Mouse (Mus musculus) G1E (cell line): ENCODE data around the gene Gaa. TPM values are rescaled to one million over a fixed set of nuclear protein-coding genes. Genes with fewer than 3 reads are reported as not detected.

Source experiments
- ATAC-seq: 2 replicates; pipeline ENCODE4 v1.8.0; 2016; ENCODE audit warnings: mild to moderate bottlenecking; ENCODE audit not compliant: insufficient number of reproducible peaks, poor library complexity, low FRiP score, severe bottlenecking; ENCODE audit errors: extremely low read depth
- DNase-seq: peaks from one replicate; pipeline ENCODE4 v3.0.0; 2012; ENCODE audit warnings: low spot score
- H3K27me3 ChIP-seq: 2 replicates; pipeline ENCODE4 v1.6.1; 2012; ENCODE audit warnings: mild to moderate bottlenecking, low read length, inconsistent platforms; ENCODE audit not compliant: insufficient read depth
- H3K36me3 ChIP-seq: replicated peaks from 2 replicates; pipeline ENCODE3; 2012; ENCODE audit warnings: mild to moderate bottlenecking, inconsistent platforms
- H3K4me1 ChIP-seq: 2 replicates; pipeline ENCODE4 v1.6.1; 2012; ENCODE audit warnings: low read depth, low read length, inconsistent platforms, mixed read lengths; ENCODE audit not compliant: insufficient read depth
- H3K4me3 ChIP-seq: 2 replicates; pipeline ENCODE4 v1.5.1; 2012; ENCODE audit warnings: low read depth, mild to moderate bottlenecking, inconsistent platforms, low read length, moderate library complexity, mixed read lengths
- H3K9me3 ChIP-seq: replicated peaks from 2 replicates; pipeline ENCODE4 v1.6.1; 2012; ENCODE audit warnings: inconsistent platforms
- CTCF ChIP-seq: IDR thresholded peaks from 2 replicates; pipeline ENCODE4 v1.5.1; 2012; ENCODE audit warnings: low read depth, low read length, inconsistent platforms, mixed read lengths
- GATA1 ChIP-seq: IDR thresholded peaks from 2 replicates; pipeline ENCODE4 v1.6.1; 2012; ENCODE audit warnings: borderline replicate concordance, low read length, inconsistent platforms, mixed read lengths
- GATA2 ChIP-seq: IDR thresholded peaks from 2 replicates; pipeline ENCODE4 v1.6.1; 2012; ENCODE audit warnings: low read depth, low read length, inconsistent platforms, borderline replicate concordance
- POLR2AphosphoS5 ChIP-seq: IDR thresholded peaks from 2 replicates; pipeline ENCODE4 v1.6.1; 2012; ENCODE audit warnings: low read depth, low read length, inconsistent platforms; ENCODE audit not compliant: insufficient replicate concordance
- TAL1 ChIP-seq: conservative IDR thresholded peaks from 2 replicates; pipeline ENCODE4 v1.6.1; 2012; ENCODE audit warnings: low read depth, low read length, inconsistent platforms, mixed read lengths
- polyA plus RNA-seq: library from polyadenylated mRNA; stranded (reverse); fragments of >175 nt; gene quantifications from 2 replicates; pipeline ENCODE4 v1.2.3, GENCODE M21; 2012
- total RNA-seq, 2 experiments: library from RNA; stranded (forward) in 1 of 2; stranded (reverse) in 1 of 2; fragments of 200-1000 nt in 1 of 2; fragments of >200 nt in 1 of 2; fragmentation: Nextera tagmentation in 1 of 2; gene quantifications; 2 replicates each; pipeline ENCODE4 v1.2.3; 2014 to 2017

Gaa gene
- total and polyA plus RNA-seq, 3 experiments, result 27.5 to 102 (median 59.7) TPM

- H3K36me3 ChIP-seq, result no peaks in the 10 kb centered on the region
- no peak overlapping the region for H3K4me3 ChIP-seq
- no peaks in the 10 kb centered on the region for H3K9me3 ChIP-seq
- DNase-seq (no peak), ATAC-seq (no peak)
- TF ChIP-seq GATA1 (no peak), GATA2 (no peak)
- no peaks in the 10 kb centered on the region for H3K4me1 ChIP-seq
- peaks cover 50% of the 10 kb centered on the region for H3K27me3 ChIP-seq
Observed at GRCm38 (mm10) chr11:119314252-119314936, 46.7 kb downstream of the Gaa start.

- H3K4me1 ChIP-seq, result no peaks in the 10 kb centered on the region
- ATAC-seq (no peak), DNase-seq (no peak)
- no peak overlapping the region for H3K4me3 ChIP-seq
- TF ChIP-seq CTCF (no peak), GATA2 (no peak), GATA1 (no peak), POLR2AphosphoS5 (no peak), TAL1 (no peak)
- H3K36me3 ChIP-seq, result no peaks in the 10 kb centered on the region
- H3K27me3 ChIP-seq, result peaks cover 39% of the 10 kb centered on the region
- H3K9me3 ChIP-seq, result no peaks in the 10 kb centered on the region
Observed at GRCm38 (mm10) chr11:119316720-119317119, 49.0 kb downstream of the Gaa start.

GRCm38 (mm10) chr11:119322521-119322920 lies 54.8 kb downstream of the Gaa start:
- H3K9me3 ChIP-seq, result peaks cover 8% of the 10 kb centered on the region
- peaks cover 44% of the 10 kb centered on the region for H3K27me3 ChIP-seq
- TF ChIP-seq POLR2AphosphoS5, result no peak
- TF ChIP-seq GATA1, result no peak
- no peak for TF ChIP-seq TAL1
- TF ChIP-seq CTCF, result no peak
- TF ChIP-seq GATA2, result no peak
- no peaks in the 10 kb centered on the region for H3K36me3 ChIP-seq
- no peak overlapping the region for H3K4me3 ChIP-seq
- no peaks in the 10 kb centered on the region for H3K4me1 ChIP-seq
- DNase-seq (no peak), ATAC-seq (no peak)

- H3K4me3 ChIP-seq, result no peak overlapping the region
- H3K27me3 ChIP-seq, result peaks cover 35% of the 10 kb centered on the region
- no peak for ATAC-seq
- no peaks in the 10 kb centered on the region for H3K4me1 ChIP-seq
- TF ChIP-seq GATA2, result no peak
- no peak for TF ChIP-seq CTCF
- no peak for TF ChIP-seq TAL1
- no peak for TF ChIP-seq GATA1
- TF ChIP-seq POLR2AphosphoS5, result no peak
- DNase-seq, result no peak
- H3K36me3 ChIP-seq, result no peaks in the 10 kb centered on the region
- H3K9me3 ChIP-seq, result peaks cover 8% of the 10 kb centered on the region
Observed at GRCm38 (mm10) chr11:119325068-119325467, 57.4 kb downstream of the Gaa start.

- no peak for ATAC-seq
- Histone ChIP-seq H3K4me1 (no peaks in the 10 kb centered on the region), H3K36me3 (no peaks in the 10 kb centered on the region), H3K9me3 (peaks cover 1% of the 10 kb centered on the region; the same call in 1 of the 2 replicates), H3K4me3 (no peak overlapping the region), H3K27me3 (peaks cover 54% of the 10 kb centered on the region)
- DNase-seq, result no peak
- TF ChIP-seq CTCF, result no peak
Observed at GRCm38 (mm10) chr11:119330592-119330991, 62.9 kb downstream of the Gaa start.

- Histone ChIP-seq H3K36me3 (no peaks in the 10 kb centered on the region), H3K4me1 (no peaks in the 10 kb centered on the region), H3K4me3 (no peak overlapping the region), H3K27me3 (peaks cover 57% of the 10 kb centered on the region), H3K9me3 (no peaks in the 10 kb centered on the region)
- DNase-seq (no peak), ATAC-seq (no peak)
- no peak for TF ChIP-seq POLR2AphosphoS5
- no peak for TF ChIP-seq GATA1
- TF ChIP-seq TAL1, result no peak
- no peak for TF ChIP-seq CTCF
- no peak for TF ChIP-seq GATA2
Observed at GRCm38 (mm10) chr11:119331970-119332369, 64.3 kb downstream of the Gaa start.

Other genes with a start within 250 kb of the Gaa start
- not detected in 2 replicates for gene Cbx2, start 244.9 kb upstream of the Gaa start, total RNA-seq (2014; fragmentation: Nextera tagmentation)
- 0.11 and 0.12 TPM in 2 replicates for gene Cbx2, start 244.9 kb upstream of the Gaa start, total RNA-seq (2017)
- gene Cbx2, start 244.9 kb upstream of the Gaa start, polyA plus RNA-seq, result not detected in 2 replicates
- gene Cbx8, start 226.9 kb upstream of the Gaa start, total RNA-seq (2014; fragmentation: Nextera tagmentation), result not detected in 2 replicates
- not detected in 2 replicates for gene Cbx8, start 226.9 kb upstream of the Gaa start, total RNA-seq (2017)
- gene Cbx8, start 226.9 kb upstream of the Gaa start, polyA plus RNA-seq, result not detected in 2 replicates
- gene Cbx4, start 181.7 kb upstream of the Gaa start, total RNA-seq (2014; fragmentation: Nextera tagmentation), result not detected in 2 replicates
- gene Cbx4, start 181.7 kb upstream of the Gaa start, total RNA-seq (2017), result not detected in 2 replicates
- 0.03 and 0.08 TPM in 2 replicates for gene Cbx4, start 181.7 kb upstream of the Gaa start, polyA plus RNA-seq
- gene Tbc1d16, start 39.4 kb upstream of the Gaa start, total RNA-seq (2014; fragmentation: Nextera tagmentation), result not detected in 2 replicates
- 0.05 and 0.06 TPM in 2 replicates for gene Tbc1d16, start 39.4 kb upstream of the Gaa start, total RNA-seq (2017)
- not detected in 2 replicates for gene Tbc1d16, start 39.4 kb upstream of the Gaa start, polyA plus RNA-seq
- gene Ccdc40, start 39.3 kb upstream of the Gaa start, total RNA-seq (2014; fragmentation: Nextera tagmentation), result not detected in 2 replicates
- 0.05 TPM in 1 of 2 replicates, not detected in the other for gene Ccdc40, start 39.3 kb upstream of the Gaa start, total RNA-seq (2017)
- not detected in 2 replicates for gene Ccdc40, start 39.3 kb upstream of the Gaa start, polyA plus RNA-seq
- 188 and 202 TPM in 2 replicates for gene Eif4a3, start 32.2 kb downstream of the Gaa start, total RNA-seq (2014; fragmentation: Nextera tagmentation)
- 244 and 261 TPM in 2 replicates for gene Eif4a3, start 32.2 kb downstream of the Gaa start, total RNA-seq (2017)
- 224 and 241 TPM in 2 replicates for gene Eif4a3, start 32.2 kb downstream of the Gaa start, polyA plus RNA-seq
- not detected in 2 replicates for gene Card14, start 39.9 kb downstream of the Gaa start, total RNA-seq (2014; fragmentation: Nextera tagmentation)
- 0.11 TPM in 1 of 2 replicates, not detected in the other for gene Card14, start 39.9 kb downstream of the Gaa start, total RNA-seq (2017)
- gene Card14, start 39.9 kb downstream of the Gaa start, polyA plus RNA-seq, result not detected in 2 replicates
- gene Sgsh, start 87.6 kb downstream of the Gaa start, total RNA-seq (2014; fragmentation: Nextera tagmentation), result 14.5 and 22.4 TPM in 2 replicates
- gene Sgsh, start 87.6 kb downstream of the Gaa start, total RNA-seq (2017), result 13.2 and 17.8 TPM in 2 replicates
- 26.5 and 26.6 TPM in 2 replicates for gene Sgsh, start 87.6 kb downstream of the Gaa start, polyA plus RNA-seq
- gene Slc26a11, start 87.7 kb downstream of the Gaa start, total RNA-seq (2014; fragmentation: Nextera tagmentation), result 4.9 and 8.0 TPM in 2 replicates
- gene Slc26a11, start 87.7 kb downstream of the Gaa start, total RNA-seq (2017), result 4.4 and 6.9 TPM in 2 replicates
- gene Slc26a11, start 87.7 kb downstream of the Gaa start, polyA plus RNA-seq, result 4.9 and 5.2 TPM in 2 replicates
- gene Rnf213, start 125.2 kb downstream of the Gaa start, total RNA-seq (2014; fragmentation: Nextera tagmentation), result 54.7 and 66.4 TPM in 2 replicates
- 39.7 and 46.3 TPM in 2 replicates for gene Rnf213, start 125.2 kb downstream of the Gaa start, total RNA-seq (2017)
- 2.3 and 3.5 TPM in 2 replicates for gene Rnf213, start 125.2 kb downstream of the Gaa start, polyA plus RNA-seq
- gene Endov, start 223.5 kb downstream of the Gaa start, total RNA-seq (2014; fragmentation: Nextera tagmentation), result 12.4 and 16.6 TPM in 2 replicates
- gene Endov, start 223.5 kb downstream of the Gaa start, total RNA-seq (2017), result 8.9 and 15.3 TPM in 2 replicates
- 14.4 and 15.9 TPM in 2 replicates for gene Endov, start 223.5 kb downstream of the Gaa start, polyA plus RNA-seq